Mouse (Mus musculus) olfactory bulb, adult 2 months (tissue): ENCODE data around the gene Ano6. TPM values are rescaled to one million over a fixed set of nuclear protein-coding genes. Genes with fewer than 3 reads are reported as not detected.
A peak's percentile ranks its signal among the peaks of the same experiment; 100 is the strongest.

ENCODE experiments used
- H3K27ac ChIP-seq: fragments of 200-500 bp; 2 replicates; pipeline ENCODE4 v1.5.1; 2012; ENCODE audit warnings: low read depth, low read length; ENCODE audit not compliant: insufficient read depth
- H3K4me1 ChIP-seq: fragments of 200-500 bp; 2 replicates; pipeline ENCODE4 v1.6.1; 2012; ENCODE audit warnings: low read length; ENCODE audit not compliant: control insufficient read depth, insufficient read depth
- H3K4me3 ChIP-seq: fragments of 200-500 bp; 2 replicates; pipeline ENCODE4 v1.5.1; 2012; ENCODE audit warnings: mild to moderate bottlenecking, low read depth, low read length, moderate library complexity; ENCODE audit not compliant: insufficient read depth
- CTCF ChIP-seq: fragments of 200-500 bp; IDR thresholded peaks from 2 replicates; pipeline ENCODE4 v1.5.1; 2012; ENCODE audit warnings: low read depth, mild to moderate bottlenecking, low read length, moderate library complexity; ENCODE audit not compliant: insufficient read depth
- POLR2A ChIP-seq: fragments of 200-500 bp; IDR thresholded peaks from 2 replicates; pipeline ENCODE4 v1.6.1; 2012; ENCODE audit warnings: mild to moderate bottlenecking, low read depth, low read length, moderate library complexity; ENCODE audit not compliant: insufficient read depth
- WGBS: fragments of 180-500 bp; shearing (Covaris S2); methylation state at CpG from one replicate; pipeline ENCODE4 v1.1.7; 2018; 5-methylcytosine and 5-hydroxymethylcytosine counted together
- polyA plus RNA-seq: library from polyadenylated mRNA; stranded (reverse); fragments of >200 nt; gene quantifications from 2 replicates; pipeline ENCODE4 v1.2.4, GENCODE M21; 2012; ENCODE audit warnings: low replicate concordance; ENCODE audit not compliant: missing spikeins, insufficient read depth, insufficient read length

The Ano6 gene
- polyA plus RNA-seq, 1 experiment, result not detected

GRCm38 (mm10) chr15:95772861-95773836, 17.5 kb upstream of the Ano6 start:
- Histone ChIP-seq H3K27ac (no peak overlapping the region), H3K4me1 (no peaks in the 10 kb centered on the region; the same call in 1 of the 2 replicates), H3K4me3 (no peak overlapping the region)
- TF ChIP-seq CTCF (peak; percentile 41; the same call in 1 of the 2 replicates), POLR2A (no peak)
- WGBS, result 55% methylated on average over 14 of the region's 14 CpGs

GRCm38 (mm10) chr15:95774197-95774596, 16.4 kb upstream of the Ano6 start:
- Histone ChIP-seq H3K4me1 (no peaks in the 10 kb centered on the region; the same call in 1 of the 2 replicates), H3K4me3 (no peak overlapping the region), H3K27ac (no peak overlapping the region)
- no peak for TF ChIP-seq POLR2A
- TF ChIP-seq CTCF, result no peak
- WGBS, result 21% methylated on average over 6 of the region's 6 CpGs

- no peaks in the 10 kb centered on the region; the same call in 1 of the 2 replicates for H3K4me1 ChIP-seq
- no peak overlapping the region for H3K27ac ChIP-seq
- TF ChIP-seq CTCF (no peak), POLR2A (no peak)
- 78% methylated on average over 9 of the region's 9 CpGs for WGBS
- H3K4me3 ChIP-seq, result no peak overlapping the region
Measured at GRCm38 (mm10) chr15:95774674-95775414, 15.8 kb upstream of the Ano6 start.

- WGBS, result 94% methylated on average over 2 of the region's 2 CpGs
- TF ChIP-seq POLR2A, result no peak
- no peak for TF ChIP-seq CTCF
- Histone ChIP-seq H3K4me1 (no peaks in the 10 kb centered on the region; the same call in 1 of the 2 replicates), H3K27ac (no peak overlapping the region), H3K4me3 (no peak overlapping the region)
Measured at GRCm38 (mm10) chr15:95777743-95778142, 12.9 kb upstream of the Ano6 start.

- Histone ChIP-seq H3K27ac (no peak overlapping the region), H3K4me3 (no peak overlapping the region), H3K4me1 (no peaks in the 10 kb centered on the region; the same call in 1 of the 2 replicates)
- TF ChIP-seq CTCF (no peak), POLR2A (no peak)
- WGBS, result 91% methylated on average over 4 of the region's 4 CpGs
Measured at GRCm38 (mm10) chr15:95778710-95779109, 11.9 kb upstream of the Ano6 start.

- TF ChIP-seq POLR2A (no peak), CTCF (no peak)
- no peak overlapping the region for H3K27ac ChIP-seq
- 63% methylated on average over 4 of the region's 4 CpGs for WGBS
- H3K4me1 ChIP-seq, result no peaks in the 10 kb centered on the region
- H3K4me3 ChIP-seq, result no peak overlapping the region
Measured at GRCm38 (mm10) chr15:95786624-95787023, 4.0 kb upstream of the Ano6 start.

- Histone ChIP-seq H3K4me1 (no peaks in the 10 kb centered on the region), H3K4me3 (no peak overlapping the region), H3K27ac (no peak overlapping the region)
- WGBS, result 56% methylated on average over 3 of the region's 3 CpGs
- TF ChIP-seq POLR2A (no peak), CTCF (peak; percentile 59; the same call in 1 of the 2 replicates)
Measured at GRCm38 (mm10) chr15:95787578-95787977, 3.1 kb upstream of the Ano6 start.

GRCm38 (mm10) chr15:95789562-95790528, 798 bp upstream of the Ano6 start:
- Histone ChIP-seq H3K4me3 (peak overlapping the region; percentile 94), H3K4me1 (peaks cover 10% of the 10 kb centered on the region), H3K27ac (peak overlapping the region; percentile 90)
- TF ChIP-seq CTCF (no peak), POLR2A (no peak)
- WGBS, result 27% methylated on average over 32 of the region's 32 CpGs
